1 mouse cellular context compared by ENCODE assay signal in genomic region chr4:126255113-126256001, GRCm38 (mm10).
TF ChIP-seq lines count a peak whose summit lies in the region.

No protein-coding gene starts in this region.

TF ChIP-seq in ES-E14, 5 proteins besides CTCF, POLR2A, EP300 and RAD21:
- TF ChIP-seq HCFC1 (IDR thresholded peaks at IDR 0.05; ENCODE audit: borderline replicate concordance, insufficient read depth, low read length) = no peak
- TF ChIP-seq ZC3H11A (IDR thresholded peaks at IDR 0.05; ENCODE audit: borderline replicate concordance, low read depth, low read length) = no peak
- TF ChIP-seq MAFK (IDR thresholded peaks at IDR 0.05; ENCODE audit: insufficient read depth, low read depth, low read length) = no peak
- no peak for TF ChIP-seq CHD2 (IDR thresholded peaks at IDR 0.05; ENCODE audit: low read depth, low read length)
- no peak for TF ChIP-seq ZNF384 (IDR thresholded peaks at IDR 0.05; ENCODE audit: low read depth, low read length)
TF ChIP-seq in ES-E14: peak in this region for 0.
